Mouse (Mus musculus): Measurements from ENCODE around the gene Gtf3c6. TPM values are rescaled to one million over a fixed set of nuclear protein-coding genes. Genes with fewer than 3 reads are reported as not detected.
A peak's percentile ranks its signal among the peaks of the same experiment; 100 is the strongest.

Gene Gtf3c6
- 32.6 and 47.6 TPM in 2 replicates for polyA plus RNA-seq (2012; rRNA removed)

DNA sequence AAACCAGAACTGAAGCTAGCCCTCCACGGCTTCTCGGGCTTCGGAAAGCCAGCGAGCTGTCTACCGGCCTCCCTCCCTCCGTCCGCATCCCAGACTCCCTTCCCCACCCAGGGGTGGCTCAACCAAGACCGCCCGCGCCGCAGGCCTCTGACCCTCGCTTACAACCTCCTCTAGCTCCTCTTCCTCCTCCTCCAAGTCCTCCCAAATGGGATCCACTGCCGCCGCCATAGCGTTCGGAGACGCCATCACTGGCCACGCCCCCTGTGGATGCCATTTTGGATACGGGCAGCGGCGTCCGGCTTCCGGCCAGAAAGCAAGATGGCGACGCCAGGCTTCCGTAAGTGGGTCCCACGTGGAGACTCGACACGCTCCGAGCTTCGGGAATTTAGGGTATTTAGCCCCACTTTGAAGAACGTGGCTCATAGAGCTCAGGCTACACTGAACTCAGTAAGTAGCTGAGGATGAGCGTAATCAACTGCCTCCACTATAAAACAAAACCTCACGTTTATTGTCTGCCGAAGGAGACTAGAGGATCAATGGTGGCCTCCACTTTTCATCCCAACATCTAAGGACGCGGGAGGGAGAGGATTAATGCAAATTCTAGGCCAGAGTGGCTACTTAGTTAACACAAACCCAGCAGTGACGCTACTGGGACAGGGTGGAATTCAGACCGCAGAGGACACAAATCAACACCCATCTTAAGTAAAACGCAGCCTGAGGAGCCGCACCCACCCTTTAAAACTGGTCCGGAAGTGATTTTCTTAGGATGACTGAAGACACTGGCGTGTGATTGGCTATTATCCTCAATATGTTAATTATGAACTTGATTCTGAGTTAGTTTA is at the start of gene Gtf3c6:
Gene Gtf3c6, minus strand, starts transcription at position 695 of the 842 bp plus-strand sequence.
- DNase-seq (ENCODE audit: low read depth): peak; percentile 97
- TF ChIP-seq POLR2A (IDR thresholded peaks at IDR 0.05; ENCODE audit: borderline replicate concordance, extremely low read depth, insufficient read depth, insufficient read length, poor library complexity, severe bottlenecking): peak; percentile 74; the same call in 1 of the 2 replicates
- no peak for TF ChIP-seq CTCF (IDR thresholded peaks at IDR 0.05; ENCODE audit: borderline replicate concordance, extremely low read depth, insufficient read depth, insufficient read length)

DNA sequence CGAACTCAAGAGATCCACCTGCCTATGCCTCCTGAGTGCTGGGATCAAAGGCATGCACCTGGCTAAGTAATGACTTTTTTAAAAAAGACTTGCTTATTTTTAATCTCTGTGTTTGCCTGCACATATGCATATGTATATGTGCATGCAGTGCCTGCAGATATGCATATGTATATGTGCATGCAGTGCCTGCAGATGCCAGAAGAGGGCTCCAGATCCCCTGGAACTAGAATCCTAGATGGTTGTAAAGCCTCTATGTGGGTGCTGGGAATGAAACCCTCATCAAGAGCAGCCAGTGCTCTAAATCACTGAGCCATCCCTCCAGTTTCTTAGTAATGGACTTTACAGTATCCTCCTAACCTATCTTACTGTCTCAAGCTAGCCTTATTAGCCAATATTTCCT is 48.1 kb upstream of the Gtf3c6 start:
- no peak for DNase-seq (ENCODE audit: low read depth)
- TF ChIP-seq POLR2A (IDR thresholded peaks at IDR 0.05; ENCODE audit: borderline replicate concordance, extremely low read depth, insufficient read depth, insufficient read length, poor library complexity, severe bottlenecking): no peak
- no peak for TF ChIP-seq CTCF (IDR thresholded peaks at IDR 0.05; ENCODE audit: borderline replicate concordance, extremely low read depth, insufficient read depth, insufficient read length)

DNA sequence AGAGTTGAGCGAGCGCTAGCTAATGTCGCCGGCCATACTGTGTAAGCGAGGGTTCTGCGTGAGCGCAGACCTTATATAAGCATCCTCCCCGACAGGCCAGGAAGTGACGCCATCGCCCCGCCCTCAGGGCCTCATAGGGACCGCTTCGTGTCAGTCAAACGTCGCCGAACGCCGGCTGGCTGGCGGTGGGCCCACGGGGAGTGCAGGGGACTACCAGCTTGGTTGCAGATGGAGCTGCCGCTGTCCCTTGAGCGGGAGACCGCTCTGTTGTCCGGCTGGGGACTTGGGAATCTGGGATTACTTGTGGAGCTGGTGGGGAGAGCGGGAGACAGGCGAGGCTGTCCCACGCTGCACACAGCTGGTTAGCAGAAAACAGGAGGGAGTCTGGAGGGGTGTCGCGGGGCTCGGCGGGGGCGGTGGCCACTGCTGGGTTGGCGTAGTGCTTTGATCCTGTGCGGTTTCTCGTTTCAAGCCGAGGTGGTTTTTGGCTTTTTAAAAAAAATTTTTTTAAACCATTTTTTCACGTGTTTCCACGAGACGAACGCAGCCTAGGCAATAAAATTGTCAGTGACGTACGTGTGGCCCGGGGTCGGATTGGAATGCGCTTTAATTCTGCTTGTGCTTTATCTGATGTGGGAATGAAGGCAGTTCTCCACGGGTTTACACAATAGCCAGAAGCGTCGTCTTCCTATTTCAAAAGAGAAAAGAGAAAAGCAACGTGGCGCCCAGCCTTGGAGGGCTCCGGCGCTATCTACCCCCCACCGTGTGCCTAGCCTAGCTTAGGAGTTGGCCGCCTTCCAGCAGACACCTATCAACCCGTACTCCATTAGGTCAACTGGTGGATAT is 44.5 kb upstream of the Gtf3c6 start, which contains the start of gene Amd1:
Gene Amd1, minus strand, starts transcription at position 47 of the 846 bp plus-strand sequence.
- DNase-seq (ENCODE audit: low read depth): peak; percentile 100
- TF ChIP-seq POLR2A (IDR thresholded peaks at IDR 0.05; ENCODE audit: borderline replicate concordance, extremely low read depth, insufficient read depth, insufficient read length, poor library complexity, severe bottlenecking): no peak

DNA sequence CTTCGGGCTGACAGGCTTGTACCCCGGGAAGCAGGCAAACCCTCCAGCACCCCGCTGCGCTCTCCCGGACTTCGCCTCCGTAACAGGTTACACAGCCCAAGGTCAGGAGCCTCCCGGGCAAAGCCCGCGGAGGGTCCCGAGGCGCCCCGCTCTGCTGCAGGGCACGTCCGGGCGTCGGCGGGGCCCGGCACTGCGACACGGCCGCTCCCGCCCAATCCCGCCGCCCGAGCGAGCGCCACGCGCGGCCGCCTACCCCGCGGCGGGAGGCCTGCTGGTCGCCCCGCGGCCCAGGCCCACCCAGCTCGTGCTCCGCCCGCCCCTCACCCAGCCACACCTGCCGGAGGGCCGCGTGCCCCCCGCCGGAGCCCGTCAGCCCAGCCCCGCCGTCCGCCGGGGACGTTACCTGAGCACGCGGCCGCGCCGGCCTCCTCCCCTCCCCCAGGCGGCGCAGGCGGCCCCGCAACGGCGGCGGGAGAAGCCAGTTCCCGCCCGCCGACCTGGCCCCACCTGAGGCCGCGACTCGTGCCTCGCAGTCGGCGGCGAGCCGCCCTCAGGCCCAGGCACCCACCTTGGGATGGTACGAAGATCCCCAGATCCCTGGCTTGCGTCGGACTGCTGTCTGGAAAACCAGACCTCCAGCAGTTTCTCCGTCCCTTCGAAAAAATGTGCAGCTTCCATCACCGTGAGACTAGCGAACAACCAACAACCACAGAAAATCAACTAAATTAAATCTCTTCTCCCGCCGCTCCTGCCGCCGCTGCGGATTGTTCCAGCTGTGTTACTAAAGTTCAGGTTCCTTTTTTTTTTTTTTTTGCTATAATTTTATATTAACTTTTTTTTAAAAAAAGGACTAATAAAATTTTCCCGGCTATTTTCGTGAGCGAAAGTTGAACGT is 43.5 kb upstream of the Gtf3c6 start:
- peak; percentile 50 for DNase-seq (ENCODE audit: low read depth)

DNA sequence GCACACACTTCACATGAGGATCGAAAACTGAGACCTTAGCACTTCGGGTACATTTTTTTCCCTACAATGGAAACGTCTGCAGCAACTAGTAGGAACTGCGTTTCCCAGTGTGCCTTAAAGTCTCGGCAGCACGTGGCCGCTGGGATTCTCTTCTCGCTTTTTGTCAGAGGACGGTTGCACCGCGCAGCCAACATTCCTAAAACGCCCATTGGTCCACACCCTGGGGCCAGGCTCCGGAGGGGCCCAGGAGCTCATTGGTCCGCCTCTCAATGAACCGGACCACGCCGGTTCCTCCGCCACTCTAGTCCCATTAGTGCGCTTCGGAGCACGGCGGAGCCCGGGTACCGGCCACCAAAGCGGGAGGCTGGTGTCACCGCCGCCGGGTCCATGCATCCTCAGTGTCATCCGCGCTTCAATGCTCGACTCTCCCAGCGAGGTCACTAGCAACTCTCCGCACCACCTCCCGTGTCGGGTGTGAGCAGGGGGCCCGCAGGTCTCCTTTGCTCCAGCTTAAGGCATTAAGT is 42.8 kb upstream of the Gtf3c6 start:
- peak; percentile 96 for DNase-seq (ENCODE audit: low read depth)
- TF ChIP-seq POLR2A (IDR thresholded peaks at IDR 0.05; ENCODE audit: borderline replicate concordance, extremely low read depth, insufficient read depth, insufficient read length, poor library complexity, severe bottlenecking): peak; percentile 24; the same call in 1 of the 2 replicates
- no peak for TF ChIP-seq CTCF (IDR thresholded peaks at IDR 0.05; ENCODE audit: borderline replicate concordance, extremely low read depth, insufficient read depth, insufficient read length)

DNA sequence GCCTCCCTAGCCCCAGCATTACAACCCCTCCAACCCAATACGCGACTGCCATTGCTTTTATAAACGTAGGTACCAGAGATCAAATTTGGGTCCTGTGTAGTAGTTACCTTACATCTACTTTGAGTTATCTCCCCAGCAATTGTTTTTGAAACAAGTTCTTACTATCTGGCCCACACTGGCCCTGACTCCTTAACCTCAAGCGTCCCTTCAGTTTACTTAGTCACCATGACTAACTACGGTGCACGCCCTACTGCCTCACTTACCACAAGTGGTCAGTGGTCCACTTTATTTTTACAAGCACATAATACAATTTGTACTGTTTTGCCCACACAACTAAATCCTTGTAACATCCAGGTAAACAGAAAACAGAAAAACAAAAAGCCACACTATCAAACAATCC is 34.7 kb upstream of the Gtf3c6 start:
- no peak for TF ChIP-seq CTCF (IDR thresholded peaks at IDR 0.05; ENCODE audit: borderline replicate concordance, extremely low read depth, insufficient read depth, insufficient read length)
- no peak for TF ChIP-seq POLR2A (IDR thresholded peaks at IDR 0.05; ENCODE audit: borderline replicate concordance, extremely low read depth, insufficient read depth, insufficient read length, poor library complexity, severe bottlenecking)
- no peak for DNase-seq (ENCODE audit: low read depth)

DNA sequence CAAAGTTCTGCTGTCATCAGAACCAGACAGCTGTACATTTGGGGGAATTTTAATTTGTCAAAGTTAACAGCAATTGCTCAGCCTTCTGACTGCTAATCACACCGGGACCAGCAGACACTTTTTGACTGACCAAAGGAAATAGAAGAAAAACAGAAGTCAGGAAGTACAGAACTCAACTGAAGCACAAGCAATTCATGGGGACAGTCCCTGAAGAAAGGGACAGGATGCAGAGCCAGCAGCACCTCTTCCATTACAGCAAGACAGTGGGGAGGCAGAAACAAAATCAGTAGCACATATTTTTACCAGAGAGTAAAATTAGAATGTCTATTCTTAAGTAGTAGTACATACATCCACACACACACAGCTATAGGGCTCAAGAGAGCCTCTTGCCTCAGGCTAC is 28.9 kb upstream of the Gtf3c6 start:
- no peak for TF ChIP-seq POLR2A (IDR thresholded peaks at IDR 0.05; ENCODE audit: borderline replicate concordance, extremely low read depth, insufficient read depth, insufficient read length, poor library complexity, severe bottlenecking)

DNA sequence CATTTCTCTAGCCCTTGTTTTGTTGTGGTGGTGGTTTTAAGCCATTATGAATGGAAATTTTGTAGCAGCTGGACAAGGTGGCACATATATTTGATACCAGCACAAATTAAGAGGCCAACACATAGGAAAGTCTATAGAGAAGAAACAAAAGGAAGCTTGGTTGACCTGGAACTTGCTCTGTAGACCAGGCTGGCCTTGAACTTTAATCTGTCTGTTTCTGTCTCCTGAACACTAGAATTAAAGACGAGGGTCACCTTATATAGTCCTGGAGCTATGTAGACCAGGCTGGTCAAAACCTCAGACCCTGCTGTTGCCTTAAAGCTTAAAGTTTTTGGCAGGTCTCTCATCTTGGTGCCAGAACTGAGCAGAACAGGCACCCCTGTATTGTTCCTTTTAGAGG is 27.7 kb upstream of the Gtf3c6 start:
- no peak for DNase-seq (ENCODE audit: low read depth)
- TF ChIP-seq POLR2A (IDR thresholded peaks at IDR 0.05; ENCODE audit: borderline replicate concordance, extremely low read depth, insufficient read depth, insufficient read length, poor library complexity, severe bottlenecking) (no peak), CTCF (IDR thresholded peaks at IDR 0.05; ENCODE audit: borderline replicate concordance, extremely low read depth, insufficient read depth, insufficient read length) (no peak)

More for the DNA sequence above, 28.9 kb upstream of the Gtf3c6 start:
- DNase-seq (ENCODE audit: low read depth): no peak

DNA sequence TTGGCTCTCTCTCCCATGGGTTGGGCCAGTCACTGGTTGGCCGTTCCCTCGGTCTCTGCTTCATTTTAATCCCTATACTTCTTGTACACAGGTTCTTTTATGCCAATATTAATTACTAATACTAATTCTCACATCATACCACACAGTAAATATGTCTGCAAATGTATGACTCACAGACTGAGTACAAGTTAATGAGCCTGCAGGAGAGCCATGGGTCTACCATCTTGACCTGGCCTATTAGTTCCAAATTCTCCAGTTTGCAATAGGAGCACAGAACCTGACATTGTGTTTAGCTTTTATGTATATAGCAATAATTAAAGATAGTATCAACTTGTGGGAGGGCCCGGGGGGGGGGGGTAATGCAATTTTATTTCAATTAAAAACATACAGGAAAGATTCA is 27.1 kb upstream of the Gtf3c6 start:
- no peak for DNase-seq (ENCODE audit: low read depth)
- TF ChIP-seq CTCF (IDR thresholded peaks at IDR 0.05; ENCODE audit: borderline replicate concordance, extremely low read depth, insufficient read depth, insufficient read length) (no peak), POLR2A (IDR thresholded peaks at IDR 0.05; ENCODE audit: borderline replicate concordance, extremely low read depth, insufficient read depth, insufficient read length, poor library complexity, severe bottlenecking) (no peak)

DNA sequence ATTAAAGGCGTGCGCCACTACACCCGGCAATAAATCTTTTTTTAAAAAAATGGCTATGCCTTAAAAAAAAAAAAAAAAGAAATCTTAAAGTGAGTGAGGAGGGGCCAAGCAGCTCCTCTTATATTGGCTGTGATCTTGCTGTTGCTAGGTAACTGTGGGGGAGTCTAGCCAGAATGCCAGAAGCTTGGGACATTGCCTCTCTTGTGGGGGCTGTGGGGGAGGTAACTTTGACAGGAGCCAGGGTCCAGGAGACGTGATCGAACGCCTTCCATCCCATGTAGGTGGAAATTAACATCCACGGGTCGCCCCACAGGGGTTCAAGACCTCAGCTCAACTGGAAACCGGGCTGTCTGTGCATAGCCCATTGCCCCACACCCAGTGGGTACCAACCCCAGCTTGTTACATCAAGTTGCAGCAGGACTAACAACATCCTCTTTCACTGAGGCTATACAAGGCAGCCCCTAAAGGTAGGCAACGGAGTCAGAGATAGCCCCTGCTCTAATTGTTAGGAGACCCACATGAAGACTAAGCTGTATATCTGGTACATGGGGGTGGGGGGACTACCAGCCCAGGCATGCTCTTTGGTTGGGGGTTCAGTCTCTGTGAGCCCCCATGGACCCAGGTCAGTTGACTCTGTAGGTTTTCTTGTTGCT is 26.4 kb upstream of the Gtf3c6 start:
- TF ChIP-seq POLR2A (IDR thresholded peaks at IDR 0.05; ENCODE audit: borderline replicate concordance, extremely low read depth, insufficient read depth, insufficient read length, poor library complexity, severe bottlenecking): no peak
- no peak for TF ChIP-seq CTCF (IDR thresholded peaks at IDR 0.05; ENCODE audit: borderline replicate concordance, extremely low read depth, insufficient read depth, insufficient read length)
- DNase-seq (ENCODE audit: low read depth): no peak
